Mouse (Mus musculus): ENCODE data around the gene Ten1.

GRCm38 (mm10) chr11:116255090-116255981, 56.7 kb downstream of the Ten1 start:
- TF ChIP-seq CTCF (IDR thresholded peaks at IDR 0.05; ENCODE audit: low read depth) = no peak
- no peak for TF ChIP-seq EP300 (IDR thresholded peaks at IDR 0.05; ENCODE audit: low read depth)
